Mouse (Mus musculus) spleen, adult 18-20 months (tissue): ENCODE measurements around the gene Slc25a18.

Experiments used
- DNase-seq, 2 experiments: peaks; one replicate each; pipeline ENCODE4 v3.0.0; 2022; ENCODE audit warnings: mixed read lengths in 2 of 2

The Slc25a18 gene

DNA sequence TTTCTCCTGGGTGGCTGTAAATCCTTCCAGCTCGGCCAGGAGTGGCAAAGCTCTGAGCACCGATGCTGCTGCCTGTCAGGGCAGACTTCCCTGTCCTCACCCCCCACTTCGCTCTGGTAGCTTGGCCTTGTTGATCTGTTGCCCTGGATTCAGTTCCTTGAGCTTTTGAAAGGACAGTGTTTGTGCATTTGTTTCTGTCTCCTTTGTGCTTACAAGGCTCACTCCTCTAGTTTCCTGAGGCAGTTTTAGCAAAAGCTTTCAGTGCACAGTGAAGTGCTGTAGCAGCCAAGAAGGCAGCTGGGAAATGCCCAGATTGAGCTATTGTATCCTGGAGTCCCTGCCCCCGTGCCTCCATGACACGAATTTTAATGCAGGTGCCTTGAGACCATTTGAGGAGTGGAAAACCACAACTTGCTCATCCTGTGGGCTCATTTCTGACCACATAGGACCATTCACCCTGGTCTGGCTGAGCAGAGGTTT is at the start of gene Slc25a18:
Gene Slc25a18 (plus strand): TSS at position 430 of the 480 bp plus-strand sequence.
- DNase-seq = no peak

DNA sequence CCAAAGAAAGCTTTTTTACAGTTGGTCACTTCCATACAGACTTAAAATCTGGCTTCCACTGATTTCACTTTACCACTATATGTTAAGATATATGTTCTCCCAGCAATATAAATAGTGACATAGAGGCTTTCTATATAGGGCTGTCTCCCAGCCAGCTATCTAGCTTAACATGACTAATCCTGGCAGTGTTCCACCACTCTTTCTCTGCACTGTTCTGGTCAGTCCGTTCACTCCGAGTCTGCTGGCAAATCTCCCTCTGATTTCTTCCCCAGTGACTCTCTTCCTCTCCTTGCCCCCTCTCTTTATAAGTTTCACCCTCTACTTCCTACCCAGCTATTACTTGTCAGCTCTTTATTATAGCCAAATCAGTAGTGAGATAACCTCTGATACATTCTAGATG is 47.4 kb upstream of the Slc25a18 start:
- no peak for DNase-seq

DNA sequence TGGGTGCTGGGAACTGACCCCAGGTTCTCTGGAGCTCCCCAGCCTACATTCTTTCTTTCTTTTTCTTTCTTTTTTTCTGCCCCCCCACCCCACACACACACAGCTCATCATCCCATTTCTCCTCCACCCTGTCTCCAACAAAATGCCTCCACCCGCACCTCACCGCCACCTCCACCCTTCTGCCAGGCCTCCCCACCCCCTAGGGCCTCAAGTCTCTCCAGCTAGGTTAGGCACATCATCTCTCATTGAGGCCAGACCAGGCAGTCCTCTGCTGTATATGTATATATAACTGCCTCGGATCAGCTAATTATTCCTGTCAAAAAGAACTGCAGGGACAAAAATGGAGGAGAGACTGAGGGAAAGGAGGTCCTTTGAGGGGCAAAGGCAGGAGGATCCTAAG is 37.4 kb upstream of the Slc25a18 start:
- DNase-seq = no peak

DNA sequence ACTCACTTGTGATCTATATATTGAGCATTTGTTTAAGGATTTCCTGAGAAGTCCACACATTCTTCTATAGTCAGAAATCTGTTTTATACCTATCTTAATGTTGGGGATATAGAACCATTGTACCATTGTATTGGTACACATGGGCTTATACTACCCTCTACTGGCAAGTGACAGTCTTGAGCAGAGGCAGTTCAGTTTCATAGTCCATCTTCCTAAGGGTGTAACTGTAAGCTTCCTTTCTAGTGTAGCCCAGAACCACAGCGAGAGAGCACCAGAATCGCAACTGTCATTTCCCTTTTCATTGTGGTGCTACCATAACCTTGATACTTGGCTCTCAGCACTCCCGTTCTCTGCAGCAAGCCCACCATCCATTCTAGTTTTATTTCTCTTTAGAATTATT is 36.8 kb upstream of the Slc25a18 start:
- no peak for DNase-seq

DNA sequence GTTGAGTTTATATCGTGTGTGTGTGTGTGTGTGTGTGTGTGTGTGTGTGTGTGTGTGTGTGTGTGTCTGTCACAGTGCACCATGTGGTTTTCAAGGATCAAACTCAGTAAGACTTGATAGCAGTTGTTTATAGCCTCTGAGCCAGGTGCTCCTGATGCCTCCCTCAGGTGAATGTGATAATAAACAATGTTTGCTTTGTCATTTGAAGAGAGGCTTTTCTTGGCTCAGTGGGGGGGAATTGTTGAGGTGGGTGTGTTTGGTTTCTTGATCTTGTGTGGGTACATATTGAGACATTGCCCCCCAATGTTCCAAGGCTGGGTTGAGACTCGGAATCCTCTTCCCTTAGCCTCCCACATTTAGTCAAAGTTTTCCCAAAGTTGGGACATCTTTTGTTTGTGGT is 30.2 kb upstream of the Slc25a18 start:
- DNase-seq = no peak

DNA sequence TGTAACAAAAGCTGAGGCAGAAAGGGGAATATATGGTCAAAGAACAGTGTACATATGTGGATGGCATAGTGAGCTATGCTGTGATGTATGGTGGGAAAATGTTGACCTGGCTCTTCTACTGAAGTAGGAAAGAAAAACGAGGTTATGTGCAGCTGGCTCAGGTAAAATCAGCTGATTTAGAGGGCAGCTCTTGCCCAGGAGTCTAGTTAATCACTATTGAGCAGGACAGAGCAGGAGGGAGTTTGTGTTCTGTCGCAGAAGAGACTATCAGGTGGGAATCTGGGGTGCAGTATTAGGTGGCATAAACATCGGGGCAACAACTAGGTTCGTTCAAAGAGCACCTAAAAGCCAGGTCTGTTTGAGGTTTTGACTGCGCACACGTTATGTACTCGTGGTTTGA is 29.1 kb upstream of the Slc25a18 start:
- DNase-seq = no peak

DNA sequence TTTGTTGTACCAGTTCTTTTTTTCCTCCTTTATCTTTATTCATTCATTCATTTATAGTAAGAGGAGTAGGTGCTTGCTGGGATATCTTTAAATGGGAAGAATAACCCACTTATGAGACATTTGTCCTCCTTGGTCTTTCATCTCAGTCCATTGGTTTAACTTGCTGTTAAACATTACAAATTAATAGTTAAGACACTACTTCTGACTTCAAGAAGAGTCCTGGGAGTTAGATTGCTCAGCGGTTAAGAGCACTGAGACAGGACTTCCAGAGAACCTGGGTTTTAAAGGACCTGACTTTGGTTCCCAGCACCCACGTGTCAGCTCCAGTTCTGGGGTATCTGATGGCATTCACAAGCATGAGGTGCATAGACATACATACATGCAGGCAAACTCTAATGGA is 27.0 kb upstream of the Slc25a18 start:
- no peak for DNase-seq

DNA sequence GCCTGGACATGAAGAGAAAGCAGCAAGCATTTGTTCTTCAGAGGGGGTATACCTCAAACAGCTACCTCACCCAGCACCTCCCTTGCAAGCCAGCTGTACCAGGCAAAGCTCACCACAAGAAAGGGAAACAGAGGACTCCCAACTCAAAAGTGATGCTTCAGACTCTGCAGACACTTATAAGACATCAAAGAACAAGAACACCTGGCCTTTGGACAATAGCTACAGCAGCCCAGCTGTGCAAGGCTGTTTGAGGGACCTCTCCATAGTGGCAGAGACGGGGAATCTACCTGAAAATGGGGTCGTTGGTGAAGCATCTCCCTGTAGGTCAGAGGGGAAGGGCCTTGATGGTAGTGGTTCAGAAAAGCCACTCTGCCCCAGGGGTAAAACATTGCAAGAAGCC is 12.2 kb upstream of the Slc25a18 start:
- no peak for DNase-seq

DNA sequence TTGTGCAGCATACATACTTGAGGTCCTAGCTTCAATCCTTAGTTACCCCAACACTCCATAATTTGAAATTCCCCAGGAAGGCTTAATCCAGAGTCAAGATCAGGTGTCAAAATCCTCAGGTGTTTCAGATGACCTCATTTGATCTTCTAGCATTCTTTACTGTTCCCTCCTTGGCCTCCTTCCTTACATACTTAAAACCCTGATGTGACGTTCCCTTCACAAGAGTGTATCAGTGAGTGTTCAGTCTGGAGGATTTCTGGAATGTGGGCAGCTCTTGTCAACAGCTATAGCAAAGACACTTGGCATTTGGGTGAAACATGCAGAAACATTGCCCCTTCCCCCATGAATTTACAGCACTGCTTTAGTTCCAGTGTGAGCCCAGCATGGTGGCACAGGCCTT is 3.4 kb upstream of the Slc25a18 start:
- no peak for DNase-seq

DNA sequence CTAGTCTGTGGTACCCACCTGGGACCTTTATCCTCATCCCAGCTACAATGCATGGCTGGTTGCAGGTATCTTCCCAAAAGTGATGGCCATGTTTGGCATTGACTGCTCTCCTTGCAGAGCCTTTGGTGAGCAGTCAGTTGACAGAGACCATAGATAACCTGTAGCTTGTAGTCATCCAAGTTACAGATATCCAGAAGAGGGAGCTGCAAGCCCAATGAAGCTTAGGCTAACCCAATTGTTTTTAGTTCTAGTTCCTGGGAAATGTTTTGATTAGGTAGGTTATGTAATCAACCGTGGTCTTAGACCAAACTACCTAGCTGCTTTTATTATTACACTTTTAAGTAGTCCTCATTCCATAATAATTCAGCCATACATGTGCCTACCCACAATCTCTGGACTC is 2.0 kb upstream of the Slc25a18 start:
- DNase-seq = no peak

DNA sequence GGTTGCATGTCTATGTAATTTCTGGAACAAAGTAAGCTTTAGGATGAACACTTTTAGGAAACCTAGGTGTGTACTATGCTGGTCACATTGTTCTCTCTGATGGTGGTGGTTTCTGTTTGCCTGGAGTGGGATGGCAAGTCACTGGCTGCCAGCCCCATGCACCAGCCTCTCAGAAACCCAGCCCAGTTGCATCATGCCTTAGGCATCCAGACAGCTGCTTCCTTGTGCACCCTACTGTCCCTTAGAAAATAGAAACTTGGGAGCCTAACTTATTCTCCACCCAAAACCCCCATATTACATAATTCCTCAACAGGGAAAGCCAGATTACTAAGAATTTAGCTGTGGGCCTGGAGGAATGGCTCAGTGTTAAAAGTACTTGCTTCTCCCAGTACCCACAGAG is 1.4 kb upstream of the Slc25a18 start:
- no peak for DNase-seq

DNA sequence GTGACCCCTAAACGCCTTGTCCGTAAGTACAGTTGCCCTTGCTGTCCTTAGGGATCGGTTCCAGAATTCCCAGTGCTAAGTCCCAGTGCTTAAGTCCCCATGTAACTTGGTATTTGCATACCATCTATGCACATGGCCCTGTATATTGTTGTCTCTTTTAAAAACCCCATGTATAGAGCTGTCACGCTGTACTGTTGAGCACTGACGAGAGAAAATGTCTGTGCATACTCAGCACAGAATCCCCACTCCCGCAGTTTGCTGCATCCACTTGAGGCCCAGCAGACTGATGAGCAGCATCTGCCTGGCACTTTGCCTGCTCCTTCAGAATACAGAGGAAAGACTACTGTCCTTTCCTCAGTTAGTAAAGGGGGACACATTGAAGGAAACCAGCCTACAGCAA is 385 bp downstream of the Slc25a18 start:
- DNase-seq = no peak

DNA sequence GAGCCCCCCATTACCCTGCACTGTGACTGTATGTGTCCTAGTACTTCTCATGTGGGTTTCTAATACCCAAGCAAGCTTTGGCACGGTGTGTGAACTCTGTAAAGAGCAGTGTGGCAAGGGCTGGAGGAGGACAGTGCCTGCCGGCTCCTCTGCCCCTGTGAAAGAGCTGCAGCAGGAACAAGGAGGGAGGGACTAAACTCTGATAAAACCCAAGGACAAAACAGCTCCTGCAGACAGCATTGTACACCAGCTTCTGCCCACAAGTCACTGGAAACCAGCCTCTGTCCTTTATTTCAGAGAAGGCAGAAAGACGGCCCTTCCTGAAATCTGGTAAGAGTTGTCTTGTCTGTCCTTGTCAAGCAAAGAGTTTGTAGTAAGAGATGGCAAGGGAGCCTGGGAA is 2.9 kb downstream of the Slc25a18 start:
- DNase-seq = no peak

DNA sequence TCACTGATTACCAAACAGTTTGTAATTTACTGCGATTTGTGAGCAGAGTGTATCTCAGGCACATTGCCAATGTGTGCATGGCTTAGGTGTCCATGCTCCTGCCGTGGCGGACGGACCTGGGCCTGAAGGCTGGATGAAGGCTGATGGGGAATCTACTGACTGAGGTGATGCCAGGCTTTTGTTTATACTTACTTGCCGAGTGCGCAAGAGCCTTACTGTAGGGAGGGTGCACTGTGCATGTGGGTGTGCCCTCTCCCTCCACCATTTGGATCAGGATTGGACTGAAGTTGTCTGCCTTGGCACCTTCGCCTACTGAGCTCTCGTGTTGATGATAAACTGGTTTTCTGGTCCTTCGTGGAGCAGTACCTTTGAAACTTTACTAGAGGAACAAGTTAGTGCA is 4.2 kb downstream of the Slc25a18 start:
- DNase-seq = no peak

DNA sequence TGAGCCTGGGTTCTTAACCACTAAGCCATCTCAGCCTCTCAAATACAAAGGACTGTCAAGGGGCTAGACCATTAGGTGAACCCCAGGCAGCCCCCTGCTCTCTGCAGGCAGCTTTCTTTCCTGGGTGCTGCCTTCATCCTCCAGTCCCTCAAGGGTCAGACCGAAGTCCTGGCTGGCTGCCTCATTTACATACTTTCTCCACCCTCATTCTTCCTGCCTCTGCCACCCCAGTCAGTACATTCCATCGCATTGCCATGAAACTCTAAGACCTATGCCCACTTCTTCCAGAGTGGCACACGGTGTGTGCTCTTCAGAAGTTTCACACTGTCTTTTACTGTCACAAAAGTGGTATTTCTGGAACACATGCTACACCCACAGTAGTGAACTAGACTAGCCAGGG is 4.8 kb downstream of the Slc25a18 start:
- DNase-seq = no peak

DNA sequence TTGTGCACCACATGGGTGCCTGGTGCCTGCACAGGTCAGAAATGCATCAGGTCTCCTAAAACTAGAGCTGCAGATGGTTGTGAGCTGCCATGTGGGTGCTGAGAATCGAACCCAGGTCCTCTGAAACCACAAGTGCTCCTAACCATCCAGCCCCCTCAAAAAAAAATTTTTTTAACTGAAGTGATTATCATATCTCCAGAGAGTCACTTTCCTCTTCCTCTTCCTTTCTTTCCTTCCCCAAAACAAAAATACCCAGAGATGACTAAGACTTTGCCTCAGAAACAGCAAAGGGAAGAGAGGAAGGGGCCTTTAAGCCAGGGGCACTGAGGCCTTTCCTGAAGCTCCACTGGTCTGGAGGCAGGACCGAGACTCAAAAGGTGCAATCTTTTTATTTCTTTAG is 9.6 kb downstream of the Slc25a18 start:
- DNase-seq = no peak

DNA sequence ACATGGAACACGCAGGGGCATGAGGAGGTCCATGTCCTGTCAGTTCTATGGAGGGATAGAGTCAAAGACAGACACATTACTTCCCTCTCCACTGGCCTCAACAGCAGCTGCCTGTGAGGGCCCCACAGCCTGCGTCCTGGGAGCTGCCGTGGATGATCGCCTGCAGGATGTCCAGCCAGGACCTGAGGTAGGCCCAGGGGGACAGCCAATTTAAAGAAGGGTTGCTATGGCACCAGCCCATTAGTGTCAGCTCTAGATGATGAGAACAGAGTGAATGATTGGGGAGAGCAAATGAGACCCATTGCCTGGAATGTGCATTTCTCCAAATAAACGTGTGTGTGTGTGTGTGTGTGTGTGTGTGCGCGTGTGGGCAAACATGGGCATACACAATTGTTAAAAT is 11.0 kb downstream of the Slc25a18 start:
- no peak for DNase-seq

DNA sequence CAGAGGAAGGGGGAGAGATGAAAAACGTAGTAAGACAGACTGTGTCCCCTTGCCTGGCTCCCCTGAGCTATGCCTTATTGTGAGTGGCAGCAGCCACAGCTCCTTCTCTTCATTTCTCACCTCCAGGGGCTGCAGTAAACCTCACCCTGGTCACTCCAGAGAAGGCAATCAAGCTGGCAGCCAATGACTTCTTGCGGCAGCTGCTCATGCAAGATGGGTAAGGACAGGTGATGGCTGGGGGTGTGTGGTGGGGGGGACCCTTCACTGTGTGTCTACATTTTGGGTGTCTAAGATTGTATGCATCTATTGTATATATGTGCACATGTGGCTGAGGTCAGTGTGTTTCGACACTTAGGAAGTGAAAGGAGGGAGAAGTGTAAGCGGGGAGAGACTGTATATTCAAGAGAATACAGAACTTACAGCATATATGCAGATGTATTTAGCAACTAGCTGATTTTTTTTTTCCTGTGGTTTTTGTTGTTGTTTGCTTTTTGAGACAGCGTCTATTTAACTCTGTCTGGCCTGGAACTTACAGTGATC is 14.8 kb downstream of the Slc25a18 start:
- no peak for DNase-seq

DNA sequence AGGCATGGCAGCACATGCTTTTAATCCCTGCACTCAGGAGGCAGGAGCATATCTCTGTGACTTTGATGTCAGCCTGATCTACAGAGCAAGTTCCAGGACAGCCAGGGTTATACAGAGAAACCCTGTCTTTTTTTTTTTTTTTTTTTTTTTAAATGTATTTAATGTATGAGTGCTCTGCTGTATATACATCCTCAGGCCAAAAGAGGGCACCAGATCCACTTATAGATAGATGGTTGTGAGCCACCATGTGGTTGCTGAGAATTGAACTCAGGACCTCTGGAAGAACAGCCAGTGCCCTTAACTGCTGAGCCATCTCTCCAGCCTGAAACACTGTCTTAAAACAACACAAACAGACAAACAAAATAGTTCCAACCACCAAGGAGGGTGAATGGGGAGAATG is 15.5 kb downstream of the Slc25a18 start:
- no peak for DNase-seq

DNA sequence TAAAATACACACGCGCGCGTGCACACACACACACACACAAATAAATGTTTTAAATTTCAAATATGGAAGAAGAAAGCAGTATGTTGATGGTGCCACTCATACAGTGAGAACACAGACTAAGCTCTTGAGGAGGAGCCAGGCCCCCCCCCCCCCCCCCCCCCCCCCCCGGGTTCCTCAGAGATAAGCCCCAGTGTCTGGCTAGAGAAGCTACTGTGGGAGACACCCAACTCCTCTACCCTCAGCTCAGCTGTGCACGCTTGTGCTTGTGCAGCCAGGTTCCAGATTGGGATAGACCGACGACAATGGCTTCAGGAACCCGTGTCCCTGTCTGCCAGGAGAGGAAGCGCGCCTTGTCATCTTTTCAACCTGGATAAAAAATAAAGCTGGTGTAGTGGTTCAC is 16.8 kb downstream of the Slc25a18 start:
- DNase-seq = no peak

DNA sequence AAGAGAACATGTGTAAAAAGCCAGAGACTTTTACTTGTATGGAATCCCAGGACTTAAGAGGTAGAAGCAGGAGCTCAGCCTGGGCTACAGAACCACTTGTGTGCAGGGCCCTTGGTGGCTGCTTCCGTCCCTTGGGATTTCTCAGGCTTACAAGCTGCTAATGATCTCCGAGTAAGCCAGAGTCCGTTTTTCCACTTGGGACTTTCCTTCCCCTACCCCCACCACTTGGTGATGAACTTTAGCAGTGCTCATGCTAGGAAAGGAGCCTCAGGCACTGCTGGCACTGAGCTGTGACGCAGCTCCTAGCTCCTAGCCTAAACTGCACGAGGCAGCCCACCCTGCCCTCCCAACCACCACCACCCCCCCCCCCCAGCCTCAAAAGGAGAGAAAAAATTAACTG is 17.3 kb downstream of the Slc25a18 start:
- no peak for DNase-seq

DNA sequence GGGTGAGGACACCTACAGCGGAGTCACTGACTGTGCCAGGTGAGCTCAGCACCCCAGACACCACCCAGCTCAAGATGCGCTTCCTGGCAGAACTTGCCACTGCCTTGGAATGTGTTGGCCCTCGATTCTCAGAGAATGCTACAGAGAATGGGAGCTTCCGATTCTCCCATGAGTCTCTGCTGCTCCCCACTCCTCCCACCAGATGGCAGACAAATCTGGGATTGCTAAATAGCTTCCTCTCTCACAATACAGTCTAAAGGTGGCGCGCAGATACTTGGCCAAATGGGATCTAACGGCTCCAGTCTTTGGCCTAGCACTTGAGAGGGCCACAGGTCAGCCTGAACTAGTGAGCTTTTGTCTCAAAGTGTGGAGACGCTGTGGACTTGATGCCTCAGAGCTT is 19.6 kb downstream of the Slc25a18 start:
- no peak for DNase-seq

DNA sequence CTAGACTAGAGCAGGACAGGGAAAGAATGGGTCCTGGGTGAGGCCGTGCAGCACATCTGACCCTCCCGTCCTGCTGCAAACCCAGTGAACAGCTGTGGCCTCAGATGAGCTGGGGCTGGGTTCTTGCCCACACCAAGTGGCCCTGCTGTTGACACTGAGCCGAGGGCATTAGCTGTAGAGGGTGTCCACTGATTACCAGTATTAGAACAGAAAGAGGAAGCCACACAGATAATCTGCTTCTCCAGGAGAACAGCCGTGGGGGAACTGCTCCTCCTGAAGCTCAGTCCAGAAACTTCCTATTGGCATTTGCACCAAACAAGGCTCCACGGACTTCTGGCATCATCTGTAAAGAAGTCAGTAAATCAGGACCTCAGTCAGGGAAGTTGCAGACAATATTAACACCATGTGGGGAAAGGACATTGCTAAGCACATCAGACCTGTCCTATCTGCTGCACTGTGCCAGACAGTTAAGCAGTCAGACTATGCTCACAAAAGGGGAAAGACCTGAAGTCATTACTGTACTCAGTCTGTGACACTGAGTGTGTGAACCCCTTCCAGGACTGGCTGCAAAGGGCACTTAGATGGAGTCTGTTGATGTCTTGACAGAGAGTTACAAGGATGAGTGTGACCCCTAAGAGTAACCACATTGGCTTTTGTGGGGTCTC is 22.2 kb downstream of the Slc25a18 start:
- DNase-seq = no peak

DNA sequence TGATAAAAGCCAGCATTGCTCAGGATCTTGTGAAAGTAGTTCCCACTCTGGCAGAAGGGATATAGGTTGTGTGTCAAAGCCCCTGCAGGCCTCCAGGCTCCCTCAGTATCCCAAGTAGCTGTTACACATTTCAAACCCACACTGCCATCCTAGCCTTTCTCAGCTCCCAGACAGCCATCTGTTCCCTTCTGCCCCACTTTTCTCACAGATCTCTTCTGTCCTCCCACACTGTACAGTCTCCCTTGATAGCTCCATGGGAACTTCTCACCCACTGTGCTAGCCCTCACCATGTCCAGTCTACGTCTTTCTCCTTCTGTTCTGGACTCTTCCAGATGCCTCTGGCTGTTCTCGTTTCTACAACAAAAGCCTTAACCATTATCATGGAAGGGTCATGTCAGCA is 22.7 kb downstream of the Slc25a18 start:
- no peak for DNase-seq

DNA sequence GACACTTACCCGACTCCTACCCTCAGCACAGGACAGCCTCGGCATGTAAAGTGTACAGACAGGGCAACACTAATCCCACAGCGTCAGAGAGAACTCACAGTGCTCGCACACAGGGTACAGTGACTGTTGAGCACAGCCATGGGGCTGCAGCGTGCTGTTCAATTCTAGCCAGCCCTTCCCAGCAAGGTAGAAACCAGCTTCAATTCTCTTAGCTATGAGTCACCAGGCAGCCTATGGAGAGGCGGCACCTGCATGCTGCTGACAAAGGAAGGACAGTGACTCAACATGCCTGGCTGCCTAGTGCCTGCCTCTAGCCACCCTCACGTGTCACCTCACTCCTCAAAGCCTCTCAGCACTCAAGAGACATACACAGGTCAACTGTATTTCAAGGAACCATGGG is 24.6 kb downstream of the Slc25a18 start:
- DNase-seq = no peak
